In genomic region chr16:34324735-34325134, GRCm38 (mm10) we compare ENCODE assay signal across 27 mouse cellular contexts.
A peak's percentile ranks its signal among the peaks of the same experiment; 100 is the strongest.
DNase-seq lines count a peak whose midpoint lies in the region; ATAC-seq lines count a peak whose summit lies in the region.
"Had no signal": no experiment of that assay in that cellular context is flagged by ENCODE, and none has a peak within 500 bp of the region (broad histone marks: within the 10 kb centered on the region; RNA-seq: fewer than 3 reads in every experiment).

No protein-coding gene starts in this region.

- WGBS in kidney, embryonic 14.5 days, result 71% methylated on average over 3 of the region's 3 CpGs
- WGBS in liver, embryonic 16.5 days (ENCODE audit: insufficient replicate concordance), result 46% methylated on average over 3 of the region's 3 CpGs
- WGBS in liver, embryonic 11.5 days, result 75% methylated on average over 3 of the region's 3 CpGs

- no peak for ATAC-seq in kidney, embryonic 14.5 days (ENCODE audit: low FRiP score, low TSS enrichment)
- ATAC-seq in liver, embryonic 16.5 days (ENCODE audit: low read depth), result peak; percentile 67
- ATAC-seq in liver, embryonic 11.5 days (replicated peaks; ENCODE audit: low FRiP score), result no peak
- ATAC-seq: activated CD4-positive, CD25-positive, alpha-beta regulatory T cell, adult 4 months; forebrain, postnatal 0 days; intestine, embryonic 16.5 days; midbrain, embryonic 13.5 days had no signal

- H3K27me3 ChIP-seq in kidney, embryonic 14.5 days (ENCODE audit: control insufficient read depth, insufficient read depth, low read length), result no peaks in the 10 kb centered on the region
- H3K27me3 ChIP-seq in liver, embryonic 16.5 days (ENCODE audit: control insufficient read depth, insufficient read depth, low read depth, low read length), result no peaks in the 10 kb centered on the region
- no peaks in the 10 kb centered on the region for H3K27me3 ChIP-seq in liver, embryonic 11.5 days (replicated peaks; ENCODE audit: control insufficient read depth, insufficient read depth, low read length)
- H3K27me3 ChIP-seq: heart, embryonic 12.5 days; hindbrain, embryonic 13.5 days; limb, embryonic 13.5 days; midbrain, embryonic 13.5 days had no signal

- no peaks in the 10 kb centered on the region for H3K36me3 ChIP-seq in kidney, embryonic 14.5 days (ENCODE audit: control insufficient read depth, insufficient read depth, low read length)
- no peaks in the 10 kb centered on the region for H3K36me3 ChIP-seq in liver, embryonic 16.5 days (ENCODE audit: control insufficient read depth, insufficient read depth)
- H3K36me3 ChIP-seq in liver, embryonic 11.5 days (ENCODE audit: control insufficient read depth, insufficient read depth, low read length), result no peaks in the 10 kb centered on the region
- H3K36me3 ChIP-seq: heart, embryonic 12.5 days; neural tube, embryonic 13.5 days had no signal

- peak; percentile 34 for DNase-seq in cerebellum, adult 11-12 months
- DNase-seq in cerebellum, postnatal 4 days (ENCODE audit: low spot score in 2 of 2), result no peak
- DNase-seq in kidney, adult 11 months, result peak; percentile 74
- no peak for DNase-seq in liver, embryonic 11.5 days (ENCODE audit: low spot score)
- peak; percentile 61 to 69 for DNase-seq in kidney, postnatal 36 days
- no peak for DNase-seq in retina, embryonic 14.5 days (ENCODE audit: low spot score)
- DNase-seq: adrenal gland, adult 2 months; adrenal gland, postnatal 36 days; cerebellum, adult 9-10 months; forebrain, postnatal 0 days; gastrocnemius, postnatal 25 days; heart, adult 2 months; heart, postnatal 4 days; lung, postnatal 36 days; thymus, postnatal 14 days had no signal

- H3K4me3 ChIP-seq in kidney, embryonic 14.5 days (ENCODE audit: low read length), result no peak overlapping the region
- no peak overlapping the region for H3K4me3 ChIP-seq in liver, embryonic 16.5 days (ENCODE audit: low read depth, low read length)
- no peak overlapping the region for H3K4me3 ChIP-seq in liver, embryonic 11.5 days (ENCODE audit: low read depth, low read length)
- H3K4me3 ChIP-seq: erythroblast, embryonic 14.5 days; heart, adult 2 months; heart, embryonic 12.5 days; hindbrain, embryonic 13.5 days; limb, embryonic 13.5 days; megakaryocyte, embryonic 14.5 days; midbrain, embryonic 13.5 days; neural tube, embryonic 13.5 days had no signal

- H3K27ac ChIP-seq in kidney, embryonic 14.5 days (ENCODE audit: low read depth, low read length), result no peak overlapping the region
- H3K27ac ChIP-seq in liver, embryonic 16.5 days (ENCODE audit: low read length), result no peak overlapping the region
- H3K27ac ChIP-seq in liver, embryonic 11.5 days (ENCODE audit: low read depth, low read length), result no peak overlapping the region
- H3K27ac ChIP-seq: heart, adult 2 months; hindbrain, embryonic 13.5 days; limb, embryonic 13.5 days; liver, embryonic 14.5 days; midbrain, embryonic 13.5 days; neural tube, embryonic 13.5 days had no signal

- 0 out of 2 replicates have a peak, but pooled peaks cover 6% of the 10 kb centered on the region for H3K4me1 ChIP-seq in kidney, embryonic 14.5 days (ENCODE audit: control insufficient read depth, insufficient read depth, low read length)
- no peaks in the 10 kb centered on the region; the same call in 1 of the 2 replicates for H3K4me1 ChIP-seq in liver, embryonic 16.5 days (ENCODE audit: control insufficient read depth, low read depth, low read length)
- no peaks in the 10 kb centered on the region for H3K4me1 ChIP-seq in liver, embryonic 11.5 days (replicated peaks; ENCODE audit: control insufficient read depth, insufficient read depth, low read length)

- no peak overlapping the region for H3K9ac ChIP-seq in kidney, embryonic 14.5 days (ENCODE audit: low read depth, low read length)
- H3K9ac ChIP-seq in liver, embryonic 16.5 days (ENCODE audit: low read depth, low read length), result no peak overlapping the region
- no peak overlapping the region for H3K9ac ChIP-seq in liver, embryonic 11.5 days (ENCODE audit: low read depth, low read length)
- H3K9ac ChIP-seq: forebrain, postnatal 0 days; heart, embryonic 12.5 days; hindbrain, embryonic 13.5 days; limb, embryonic 13.5 days; liver, embryonic 14.5 days; midbrain, embryonic 13.5 days; neural tube, embryonic 13.5 days had no signal

- H3K4me2 ChIP-seq in kidney, embryonic 14.5 days (replicated peaks; ENCODE audit: low read depth, low read length), result no peak overlapping the region
- H3K4me2 ChIP-seq in liver, embryonic 16.5 days (ENCODE audit: low read depth, low read length), result no peak overlapping the region
- H3K4me2 ChIP-seq in liver, embryonic 11.5 days, result no peak overlapping the region
- H3K4me2 ChIP-seq: heart, embryonic 12.5 days; hindbrain, embryonic 13.5 days; limb, embryonic 13.5 days; midbrain, embryonic 13.5 days; neural tube, embryonic 13.5 days had no signal

- H3K9me3 ChIP-seq in kidney, embryonic 14.5 days (ENCODE audit: control insufficient read depth, low read length), result no peaks in the 10 kb centered on the region
- no peaks in the 10 kb centered on the region for H3K9me3 ChIP-seq in liver, embryonic 16.5 days (replicated peaks; ENCODE audit: control insufficient read depth, low read length)
- H3K9me3 ChIP-seq in liver, embryonic 11.5 days (ENCODE audit: control insufficient read depth, low read length), result no peaks in the 10 kb centered on the region
- H3K9me3 ChIP-seq: heart, embryonic 12.5 days; hindbrain, embryonic 13.5 days; limb, embryonic 13.5 days; megakaryocyte, embryonic 14.5 days; midbrain, embryonic 13.5 days; neural tube, embryonic 13.5 days had no signal

Comparison
In these comparisons a context has a peak if more than half of its experiments do, and no peak if none do; other contexts are left out.
1. DNase-seq: peak in cerebellum, adult 11-12 months (single experiment), kidney, adult 11 months (single experiment) and kidney, postnatal 36 days (2 of 2); none in cerebellum, postnatal 4 days (0 of 2), liver, embryonic 11.5 days (single experiment) and retina, embryonic 14.5 days (single experiment).